Mouse (Mus musculus): ENCODE measurements at regions not wholly inside any gene's neighbourhood (a gene's known extent, or its start where the extent isn't known, plus 50 kb on each side); places are given as distances from the start of the nearest gene placed in this dataset.
A peak's percentile ranks its signal among the peaks of the same experiment; 100 is the strongest.

- Histone ChIP-seq H3K4me3 (ENCODE audit: insufficient read depth, low read depth, low read length) (no peak overlapping the region), H3K36me3 (ENCODE audit: control insufficient read depth, insufficient read depth, low read length) (no peaks in the 10 kb centered on the region), H3K9ac (ENCODE audit: low read depth, low read length) (no peak overlapping the region), H3K79me2 (ENCODE audit: control insufficient read depth, insufficient read depth, low read length) (no peaks in the 10 kb centered on the region), H3K27ac (replicated peaks; ENCODE audit: insufficient read depth, low read depth, low read length) (no peak overlapping the region), H3K27me3 (ENCODE audit: control insufficient read depth, insufficient read depth, low read length) (no peaks in the 10 kb centered on the region), H3K4me1 (ENCODE audit: control insufficient read depth, insufficient read depth, low read length) (no peaks in the 10 kb centered on the region)
- WGBS, result 61% methylated on average over 4 of the region's 4 CpGs
- TF ChIP-seq POLR2A (IDR thresholded peaks at IDR 0.05; ENCODE audit: extremely low read depth, insufficient read depth, low read length), result no peak
- no peak for TF ChIP-seq CTCF (IDR thresholded peaks at IDR 0.05; ENCODE audit: low read depth, low read length)
- no peak for DNase-seq (ENCODE audit: extremely low read depth, low read depth, low spot score)
Observed at GRCm38 (mm10) chr3:61255232-61255631, 106.2 kb upstream of the Rap2b start.

GRCm38 (mm10) chr3:61255643-61256042 lies 105.8 kb upstream of the Rap2b start:
- no peak for DNase-seq (ENCODE audit: extremely low read depth, low read depth, low spot score)
- no peaks in the 10 kb centered on the region for H3K27me3 ChIP-seq (ENCODE audit: control insufficient read depth, insufficient read depth, low read length)
- no peaks in the 10 kb centered on the region for H3K4me1 ChIP-seq (ENCODE audit: control insufficient read depth, insufficient read depth, low read length)
- no peak for TF ChIP-seq CTCF (IDR thresholded peaks at IDR 0.05; ENCODE audit: low read depth, low read length)
- TF ChIP-seq POLR2A (IDR thresholded peaks at IDR 0.05; ENCODE audit: extremely low read depth, insufficient read depth, low read length), result no peak
- no peaks in the 10 kb centered on the region for H3K36me3 ChIP-seq (ENCODE audit: control insufficient read depth, insufficient read depth, low read length)
- H3K79me2 ChIP-seq (ENCODE audit: control insufficient read depth, insufficient read depth, low read length), result no peaks in the 10 kb centered on the region
- no peak overlapping the region for H3K27ac ChIP-seq (replicated peaks; ENCODE audit: insufficient read depth, low read depth, low read length)
- no peak overlapping the region for H3K9ac ChIP-seq (ENCODE audit: low read depth, low read length)
- no peak overlapping the region for H3K4me3 ChIP-seq (ENCODE audit: insufficient read depth, low read depth, low read length)
- WGBS, result 88% methylated on average over 2 of the region's 2 CpGs

DNA sequence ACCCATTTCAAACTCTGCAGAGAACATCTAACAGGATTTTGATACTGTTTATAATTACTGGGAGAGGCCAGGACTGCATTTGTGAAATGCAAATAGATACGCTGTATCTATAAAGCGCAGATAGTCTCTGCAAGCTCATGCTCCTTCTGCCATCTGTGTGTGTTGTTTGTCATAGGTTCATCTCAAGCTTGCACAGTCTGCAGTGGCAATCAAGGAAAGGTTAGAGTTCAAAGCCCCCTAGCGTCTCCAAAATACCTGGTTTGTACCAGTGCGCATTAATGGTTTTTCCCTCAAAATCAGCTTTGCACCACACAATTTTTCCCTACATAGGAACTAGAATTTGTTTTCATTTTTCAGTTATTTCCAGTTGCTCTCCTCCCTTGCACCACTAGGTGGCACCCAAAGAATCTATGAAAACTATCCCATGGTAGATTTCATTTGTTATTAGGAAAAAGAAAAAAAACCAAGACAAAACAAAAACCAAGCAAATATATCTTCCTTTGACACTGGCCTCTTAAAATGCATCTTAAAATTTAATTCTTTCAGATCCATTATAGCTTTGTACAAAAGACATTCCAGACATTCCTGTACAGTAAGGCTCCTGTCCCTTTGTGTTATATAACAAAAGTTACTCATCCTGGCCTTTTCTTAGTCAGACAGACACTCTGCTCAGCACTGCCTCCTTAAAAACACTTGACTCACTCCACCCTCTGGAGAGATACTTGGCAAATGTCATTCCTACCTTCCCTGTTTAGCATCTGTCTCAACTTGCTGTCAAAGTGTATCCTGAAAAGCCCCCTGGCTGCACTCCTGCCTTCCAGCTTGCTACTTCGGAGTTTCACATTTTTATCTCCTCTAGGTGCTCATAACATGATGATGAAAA lies 92.7 kb upstream of the Rap2b start:
- 60% methylated on average over 5 of the region's 5 CpGs for WGBS
- Histone ChIP-seq H3K36me3 (ENCODE audit: control insufficient read depth, insufficient read depth, low read length) (no peaks in the 10 kb centered on the region), H3K4me3 (ENCODE audit: insufficient read depth, low read depth, low read length) (no peak overlapping the region), H3K27me3 (ENCODE audit: control insufficient read depth, insufficient read depth, low read length) (no peaks in the 10 kb centered on the region), H3K27ac (replicated peaks; ENCODE audit: insufficient read depth, low read depth, low read length) (no peak overlapping the region), H3K79me2 (ENCODE audit: control insufficient read depth, insufficient read depth, low read length) (no peaks in the 10 kb centered on the region), H3K4me1 (ENCODE audit: control insufficient read depth, insufficient read depth, low read length) (no peaks in the 10 kb centered on the region), H3K9ac (ENCODE audit: low read depth, low read length) (no peak overlapping the region)
- TF ChIP-seq CTCF (IDR thresholded peaks at IDR 0.05; ENCODE audit: low read depth, low read length) (peak; percentile 61), POLR2A (IDR thresholded peaks at IDR 0.05; ENCODE audit: extremely low read depth, insufficient read depth, low read length) (no peak)
- DNase-seq (ENCODE audit: extremely low read depth, low read depth, low spot score), result peak; percentile 12

DNA sequence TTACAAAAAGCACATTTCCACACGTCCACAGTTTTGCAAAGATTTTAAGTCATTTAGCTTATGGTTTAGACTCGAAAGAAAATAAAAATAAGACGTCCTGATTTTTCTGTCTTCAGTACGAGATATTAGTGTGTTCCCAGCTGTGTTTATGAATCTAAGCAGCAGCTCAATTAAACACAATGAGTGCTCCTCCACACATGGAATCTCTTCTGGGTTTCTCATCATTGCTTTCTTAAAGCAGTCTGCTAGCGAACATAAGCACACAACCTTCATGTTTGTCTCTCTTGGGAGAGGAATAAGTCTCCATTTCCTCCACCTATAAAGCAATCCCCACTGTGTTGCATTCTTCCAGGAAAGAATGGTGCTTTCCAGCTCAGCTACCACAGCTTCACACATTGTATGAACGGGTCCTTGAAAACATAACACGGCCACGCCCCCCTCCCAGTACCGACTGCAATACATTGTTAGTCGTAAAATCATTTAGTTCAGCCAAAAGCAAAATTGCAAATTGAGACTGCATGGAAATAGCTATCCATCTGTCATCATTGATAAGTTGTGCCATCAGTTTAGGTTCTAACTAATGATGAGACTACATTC lies 75.4 kb upstream of the Rap2b start:
- H3K27ac ChIP-seq (replicated peaks; ENCODE audit: insufficient read depth, low read depth, low read length), result no peak overlapping the region
- no peak for DNase-seq (ENCODE audit: extremely low read depth, low read depth, low spot score)
- H3K36me3 ChIP-seq (ENCODE audit: control insufficient read depth, insufficient read depth, low read length), result no peaks in the 10 kb centered on the region
- no peaks in the 10 kb centered on the region for H3K27me3 ChIP-seq (ENCODE audit: control insufficient read depth, insufficient read depth, low read length)
- TF ChIP-seq POLR2A (IDR thresholded peaks at IDR 0.05; ENCODE audit: extremely low read depth, insufficient read depth, low read length) (no peak), CTCF (IDR thresholded peaks at IDR 0.05; ENCODE audit: low read depth, low read length) (no peak)
- no peak overlapping the region for H3K9ac ChIP-seq (ENCODE audit: low read depth, low read length)
- H3K79me2 ChIP-seq (ENCODE audit: control insufficient read depth, insufficient read depth, low read length), result no peaks in the 10 kb centered on the region
- no peak overlapping the region for H3K4me3 ChIP-seq (ENCODE audit: insufficient read depth, low read depth, low read length)
- no peaks in the 10 kb centered on the region for H3K4me1 ChIP-seq (ENCODE audit: control insufficient read depth, insufficient read depth, low read length)
- 74% methylated on average over 10 of the region's 10 CpGs for WGBS

DNA sequence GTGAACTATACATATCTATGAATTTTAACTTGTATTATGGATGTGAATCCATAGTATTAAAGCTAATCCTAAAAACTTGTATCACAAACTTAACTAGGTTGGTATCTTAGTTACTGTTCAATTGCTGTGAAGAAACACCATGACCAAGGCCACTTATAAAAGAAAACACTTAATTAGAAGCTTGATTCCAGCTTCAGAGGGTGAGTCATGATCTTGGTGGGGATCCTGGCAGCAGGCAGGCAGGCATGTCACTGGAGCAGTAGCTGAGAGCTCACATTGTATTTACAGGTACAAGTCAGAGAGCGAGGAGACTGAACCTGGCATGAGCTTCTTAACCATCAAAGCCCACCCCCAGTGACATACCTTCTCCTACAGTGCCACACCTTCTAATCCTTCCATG lies 73.2 kb upstream of the Rap2b start:
- WGBS, result 83% methylated on average over 1 of the region's 1 CpGs
- no peak overlapping the region for H3K27ac ChIP-seq (replicated peaks; ENCODE audit: insufficient read depth, low read depth, low read length)
- no peak overlapping the region for H3K9ac ChIP-seq (ENCODE audit: low read depth, low read length)
- no peaks in the 10 kb centered on the region for H3K36me3 ChIP-seq (ENCODE audit: control insufficient read depth, insufficient read depth, low read length)
- no peaks in the 10 kb centered on the region for H3K27me3 ChIP-seq (ENCODE audit: control insufficient read depth, insufficient read depth, low read length)
- H3K4me1 ChIP-seq (ENCODE audit: control insufficient read depth, insufficient read depth, low read length), result no peaks in the 10 kb centered on the region
- H3K4me3 ChIP-seq (ENCODE audit: insufficient read depth, low read depth, low read length), result no peak overlapping the region
- no peaks in the 10 kb centered on the region for H3K79me2 ChIP-seq (ENCODE audit: control insufficient read depth, insufficient read depth, low read length)
- no peak for DNase-seq (ENCODE audit: extremely low read depth, low read depth, low spot score)
- TF ChIP-seq POLR2A (IDR thresholded peaks at IDR 0.05; ENCODE audit: extremely low read depth, insufficient read depth, low read length) (no peak), CTCF (IDR thresholded peaks at IDR 0.05; ENCODE audit: low read depth, low read length) (no peak)

- no peak for TF ChIP-seq POLR2A (IDR thresholded peaks at IDR 0.05; ENCODE audit: extremely low read depth, insufficient read depth, low read length)
- no peak for TF ChIP-seq CTCF (IDR thresholded peaks at IDR 0.05; ENCODE audit: low read depth, low read length)
- no peaks in the 10 kb centered on the region for H3K4me1 ChIP-seq (ENCODE audit: control insufficient read depth, insufficient read depth, low read length)
- WGBS, result 71% methylated on average over 6 of the region's 6 CpGs
- H3K27ac ChIP-seq (replicated peaks; ENCODE audit: insufficient read depth, low read depth, low read length), result no peak overlapping the region
- H3K79me2 ChIP-seq (ENCODE audit: control insufficient read depth, insufficient read depth, low read length), result no peaks in the 10 kb centered on the region
- DNase-seq (ENCODE audit: extremely low read depth, low read depth, low spot score), result peak; percentile 27
- no peak overlapping the region for H3K9ac ChIP-seq (ENCODE audit: low read depth, low read length)
- H3K36me3 ChIP-seq (ENCODE audit: control insufficient read depth, insufficient read depth, low read length), result no peaks in the 10 kb centered on the region
- no peak overlapping the region for H3K4me3 ChIP-seq (ENCODE audit: insufficient read depth, low read depth, low read length)
- no peaks in the 10 kb centered on the region for H3K27me3 ChIP-seq (ENCODE audit: control insufficient read depth, insufficient read depth, low read length)
Observed at GRCm38 (mm10) chr3:61294855-61295254, 66.6 kb upstream of the Rap2b start.
